Mouse (Mus musculus): Measurements from ENCODE around the gene Cetn2.
A peak's percentile ranks its signal among the peaks of the same experiment; 100 is the strongest.

Cetn2 gene

GRCm38 (mm10) chrX:72917884-72918681 lies at the start of gene Cetn2, which contains the start of gene Nsdhl:
TSS of gene Cetn2 (minus strand) at chrX:72918411.
TSS of gene Nsdhl (plus strand) at chrX:72918557.
- peak; percentile 88 to 92 for DNase-seq

DNA sequence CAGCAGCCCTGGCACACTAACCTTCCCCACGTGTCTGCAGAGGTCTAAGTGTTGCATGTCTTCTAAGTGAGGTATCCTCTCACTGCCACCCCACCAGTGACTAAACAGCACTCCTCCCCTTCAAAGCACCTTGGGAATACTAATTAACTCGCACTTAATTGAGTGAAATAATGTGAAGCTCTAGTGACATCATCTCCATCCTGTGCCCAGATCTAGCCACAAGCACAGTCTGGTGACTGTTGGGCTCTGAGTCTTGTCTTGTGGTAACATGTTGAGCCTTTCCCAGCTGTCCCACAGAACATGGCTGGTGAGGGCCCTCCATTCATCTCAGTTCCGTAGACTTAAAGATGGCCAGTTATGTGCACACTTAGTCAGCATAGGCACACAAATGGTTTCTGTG lies 44.5 kb upstream of the Cetn2 start:
- no peak for DNase-seq

- DNase-seq: no peak
Observed at GRCm38 (mm10) chrX:72961511-72961910, 43.3 kb upstream of the Cetn2 start.

- peak in 1 of 2 experiments; percentile 32 for DNase-seq
Observed at GRCm38 (mm10) chrX:72960431-72960830, 42.2 kb upstream of the Cetn2 start.

DNA sequence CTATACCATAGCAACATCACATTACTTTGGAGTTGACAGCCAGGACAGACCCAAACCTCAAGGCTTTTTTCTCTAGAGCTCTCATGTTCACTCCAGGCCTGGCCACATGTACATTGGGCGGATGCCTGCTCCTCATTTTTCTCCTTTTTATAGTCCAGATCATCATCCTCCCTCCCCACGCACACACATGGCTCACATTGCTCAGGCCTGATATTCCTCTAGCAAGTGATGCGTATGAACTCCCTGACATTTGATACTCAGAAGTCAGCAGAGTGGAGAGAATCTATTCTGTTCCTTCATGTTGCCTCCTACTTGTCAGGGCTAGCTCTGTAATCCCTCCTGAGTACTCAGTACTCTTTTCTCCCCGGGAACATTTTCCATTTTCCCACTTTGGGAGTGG lies 38.3 kb upstream of the Cetn2 start:
- DNase-seq: no peak

DNA sequence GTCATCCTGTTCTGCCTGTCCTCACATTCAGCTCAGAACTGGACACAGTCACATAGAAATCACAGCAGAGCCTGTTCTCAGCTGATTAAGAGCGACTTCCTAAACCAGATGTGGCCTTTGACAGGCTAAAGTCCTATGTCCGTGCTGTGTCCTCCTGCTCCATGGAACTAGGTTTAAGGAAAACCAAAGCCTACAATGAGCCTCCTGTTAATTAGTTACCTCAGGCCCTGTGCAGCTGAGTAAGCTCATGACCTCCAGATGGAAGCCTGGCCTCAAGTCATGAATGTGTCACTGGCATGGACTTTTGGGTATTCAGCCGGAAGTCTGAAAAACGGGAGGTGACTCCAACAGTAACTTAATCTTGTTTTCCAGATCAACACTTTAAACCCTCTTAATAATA lies 35.3 kb upstream of the Cetn2 start:
- no peak for DNase-seq

GRCm38 (mm10) chrX:72921391-72921790 lies 3.2 kb upstream of the Cetn2 start:
- no peak for DNase-seq

DNA sequence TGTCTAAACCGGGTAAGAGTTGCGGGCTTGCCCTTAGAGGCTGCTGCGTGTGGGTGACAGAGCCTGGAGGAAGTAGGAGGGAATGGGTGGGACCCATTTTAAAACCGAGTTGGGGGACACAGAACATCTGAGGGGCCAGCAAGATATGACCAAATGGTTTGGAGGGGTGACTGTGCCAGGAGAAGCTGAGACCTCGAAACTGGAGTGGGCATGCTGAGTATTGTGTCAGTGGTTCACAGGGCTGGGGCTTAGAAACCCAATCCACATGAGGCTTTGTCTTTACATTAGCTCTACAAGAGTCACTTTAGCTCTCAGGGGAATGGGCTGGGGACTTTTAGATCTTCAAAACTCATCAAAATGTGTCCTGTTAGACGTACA lies 460 bp upstream of the Cetn2 start:
- no peak for DNase-seq

GRCm38 (mm10) chrX:72911611-72912010 lies 6.6 kb downstream of the Cetn2 start:
- no peak for DNase-seq

DNA sequence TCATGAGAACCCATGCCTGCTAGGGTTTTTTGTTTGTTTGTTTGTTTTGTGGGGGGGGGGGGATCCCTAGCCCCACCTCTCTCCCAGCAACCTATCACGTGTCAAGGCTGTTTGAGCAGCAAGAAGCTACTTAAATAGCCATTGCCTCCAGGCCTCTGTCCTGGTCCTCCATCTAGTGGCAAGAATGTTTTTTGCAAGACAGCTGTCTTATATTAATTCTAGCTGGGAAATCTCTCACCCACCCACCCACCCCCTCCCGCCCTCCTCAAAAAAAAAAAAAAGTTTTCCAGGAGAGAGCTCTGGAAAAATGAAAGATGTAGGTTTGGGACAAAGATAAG lies 9.8 kb downstream of the Cetn2 start:
- DNase-seq: peak in 1 of 2 experiments; percentile 25

GRCm38 (mm10) chrX:72907619-72908403 lies 10.4 kb downstream of the Cetn2 start:
- no peak for DNase-seq

DNA sequence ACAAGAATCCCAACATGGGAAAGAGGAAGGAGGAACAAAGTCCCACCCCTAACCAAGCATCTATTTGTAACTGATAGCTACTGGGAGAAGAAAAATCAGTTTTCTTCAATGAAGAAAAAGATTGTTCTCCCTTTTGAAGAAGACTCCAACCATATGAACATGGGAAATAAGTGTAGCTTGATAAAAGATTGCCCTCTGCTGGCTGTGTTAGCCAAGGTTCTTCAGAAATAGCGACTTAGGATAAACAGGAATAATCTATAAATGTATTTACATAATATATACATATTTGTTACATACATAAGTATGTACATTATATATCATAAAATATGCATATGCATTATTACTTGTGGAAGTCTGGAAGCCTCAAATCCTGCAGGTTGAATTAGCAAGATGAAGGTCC lies 15.7 kb downstream of the Cetn2 start:
- no peak for DNase-seq

DNA sequence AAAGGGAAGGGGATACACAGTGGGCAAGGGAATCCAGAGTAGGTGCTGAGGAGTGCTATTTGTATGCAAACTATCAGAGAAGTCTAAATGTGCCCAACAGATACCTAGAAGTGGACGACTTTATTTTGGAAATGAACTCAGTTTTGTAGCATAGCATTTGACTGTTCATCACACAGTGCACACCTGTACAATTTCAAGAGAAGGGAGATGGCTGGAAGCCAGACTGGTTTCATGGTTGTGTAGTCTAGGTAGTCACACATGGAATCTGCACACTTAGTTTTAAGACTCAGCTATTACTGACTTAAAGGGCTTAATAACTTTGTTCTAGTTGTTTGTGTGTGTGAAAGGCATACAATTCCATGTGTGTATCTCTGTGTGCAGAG lies 22.2 kb downstream of the Cetn2 start:
- DNase-seq: no peak

GRCm38 (mm10) chrX:72895388-72896054 lies 22.7 kb downstream of the Cetn2 start:
- DNase-seq: no peak

All from lung, postnatal 4 days (tissue).